Mouse (Mus musculus) thymus, postnatal 25 days (tissue): ENCODE data around the gene Chic2.

Source experiments
- DNase-seq: peaks from one replicate; pipeline ENCODE4 v3.0.0; 2022

Gene Chic2

DNA sequence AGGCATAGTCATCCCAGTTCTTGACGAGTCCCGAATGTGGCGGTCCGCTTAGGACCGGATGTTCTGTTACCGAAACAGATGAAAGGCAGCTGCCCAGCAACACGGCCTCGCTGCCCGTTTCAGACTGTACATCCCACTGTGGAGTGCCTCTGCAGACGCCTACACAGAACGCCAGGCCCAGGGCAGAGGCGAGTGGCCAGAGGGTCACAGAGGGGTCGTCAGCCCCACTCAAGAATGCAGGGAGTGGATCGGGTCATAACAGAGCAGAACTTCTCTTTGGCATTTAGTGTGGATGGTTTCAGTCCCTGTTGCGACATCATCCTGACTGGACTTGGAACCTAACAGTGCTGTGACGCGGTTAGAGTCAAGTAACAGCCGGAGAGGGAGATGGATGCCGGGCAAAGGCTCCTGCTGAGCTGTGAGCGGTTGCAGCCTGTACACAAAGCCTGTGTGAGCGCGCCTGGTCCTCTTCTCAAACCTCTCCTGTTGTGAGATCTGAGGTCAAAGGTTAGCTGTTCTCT is 70.5 kb downstream of the Chic2 start:
- DNase-seq: no peak

DNA sequence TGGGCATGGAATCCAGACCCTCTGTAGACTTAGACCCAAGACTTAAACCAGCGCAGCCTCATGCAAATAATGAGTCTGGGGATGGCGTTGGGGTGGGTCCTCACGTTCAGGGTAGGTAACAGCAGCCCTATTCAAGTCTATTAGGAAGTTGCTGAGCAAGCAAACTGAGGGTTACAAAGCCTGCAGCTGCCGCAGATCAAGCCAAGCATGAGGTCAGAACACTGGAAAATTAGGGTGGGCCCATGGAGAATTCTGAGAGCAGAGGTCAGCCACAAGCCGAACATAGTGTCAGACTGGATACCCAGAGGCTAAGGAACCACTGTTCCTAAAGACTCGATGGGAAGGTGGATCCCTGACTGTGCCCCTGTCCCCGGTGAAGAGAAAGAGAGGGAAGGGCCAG is 73.2 kb downstream of the Chic2 start:
- no peak for DNase-seq

- DNase-seq: no peak
These were observed 75.2 kb downstream of the Chic2 start for GRCm38 (mm10) chr5:74969341-74969740.

- DNase-seq: no peak
These were observed 76.7 kb downstream of the Chic2 start for GRCm38 (mm10) chr5:74967882-74968281.

GRCm38 (mm10) chr5:74966891-74967290 is 77.7 kb downstream of the Chic2 start:
- no peak for DNase-seq

DNA sequence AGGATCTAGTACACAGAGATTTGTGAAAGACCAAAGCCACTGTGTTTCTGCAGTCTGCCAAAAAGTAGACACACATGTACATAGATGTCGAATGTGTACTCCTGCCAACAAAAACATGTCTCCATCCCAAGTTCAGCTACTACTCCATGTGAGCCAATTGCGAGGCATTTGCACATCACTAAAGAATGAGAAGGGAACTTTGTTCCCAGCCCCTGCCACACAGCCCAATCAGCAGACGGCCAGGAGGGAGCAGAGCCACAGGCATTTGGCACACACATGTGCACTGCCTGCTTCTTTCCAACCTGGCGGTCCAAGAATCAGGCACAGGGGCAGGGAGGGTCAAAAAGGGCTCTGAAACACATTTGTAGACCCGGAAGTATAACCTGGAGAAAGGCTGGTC is 81.8 kb downstream of the Chic2 start:
- no peak for DNase-seq

- peak; percentile 23 for DNase-seq
These were observed 83.6 kb downstream of the Chic2 start for GRCm38 (mm10) chr5:74960840-74961543.

GRCm38 (mm10) chr5:74960306-74960705 is 84.3 kb downstream of the Chic2 start:
- DNase-seq: no peak

DNA sequence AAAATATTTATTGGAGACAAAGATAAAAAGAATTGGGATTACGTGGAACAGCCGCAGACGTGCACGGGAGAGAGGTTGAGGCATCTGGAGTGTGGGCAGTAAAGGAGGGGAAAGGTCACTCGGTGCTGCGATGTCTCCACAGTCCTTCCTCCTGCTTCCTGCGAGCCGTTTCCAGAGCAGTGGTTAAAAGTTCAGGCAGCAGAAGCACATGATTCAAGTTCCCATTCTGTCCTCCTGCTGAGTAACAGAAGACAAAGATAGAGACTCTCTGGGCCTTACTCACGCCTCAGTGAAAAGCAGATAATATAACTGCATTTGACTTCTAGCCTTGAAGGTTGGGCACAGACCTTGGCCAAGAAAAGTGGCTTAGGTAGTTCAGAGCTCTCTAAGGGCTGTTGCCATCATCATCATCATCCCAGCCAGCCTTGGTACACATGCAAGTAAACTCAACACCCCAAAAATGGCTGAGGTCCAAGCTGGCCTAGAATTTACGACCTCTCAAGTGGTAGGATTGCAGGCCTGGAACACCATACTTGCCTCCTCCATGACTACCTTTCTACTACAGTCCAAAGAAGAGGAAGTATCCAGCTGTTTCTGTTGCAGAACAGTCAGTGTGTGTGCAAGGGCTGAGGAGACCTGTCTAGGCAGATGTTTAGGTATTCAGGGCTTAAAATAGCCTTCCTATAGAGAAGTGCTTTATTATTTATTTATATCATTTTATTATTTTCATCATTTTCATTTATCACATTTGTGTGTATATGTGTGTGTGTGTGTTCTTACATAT is 87.1 kb downstream of the Chic2 start:
- DNase-seq: no peak

DNA sequence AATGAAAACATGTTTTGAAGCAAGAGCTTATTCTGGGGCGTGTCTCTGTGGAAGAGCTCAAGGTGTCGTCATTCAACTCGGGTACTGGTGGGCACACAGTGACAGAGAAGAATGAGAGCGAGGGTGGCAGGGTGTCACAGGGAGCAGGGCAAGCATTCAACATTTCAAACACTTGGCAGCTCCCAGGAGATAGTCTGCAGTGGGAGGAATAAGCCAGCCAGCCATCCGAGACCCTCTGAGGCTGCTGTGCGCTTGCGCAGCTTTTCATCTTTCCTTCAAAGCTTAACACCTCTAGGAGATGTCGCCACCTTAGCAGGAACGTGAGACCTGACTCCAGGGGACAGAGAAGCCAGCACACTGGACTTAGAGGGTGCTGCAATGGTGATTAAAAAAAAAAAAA is 88.2 kb downstream of the Chic2 start:
- DNase-seq: no peak

DNA sequence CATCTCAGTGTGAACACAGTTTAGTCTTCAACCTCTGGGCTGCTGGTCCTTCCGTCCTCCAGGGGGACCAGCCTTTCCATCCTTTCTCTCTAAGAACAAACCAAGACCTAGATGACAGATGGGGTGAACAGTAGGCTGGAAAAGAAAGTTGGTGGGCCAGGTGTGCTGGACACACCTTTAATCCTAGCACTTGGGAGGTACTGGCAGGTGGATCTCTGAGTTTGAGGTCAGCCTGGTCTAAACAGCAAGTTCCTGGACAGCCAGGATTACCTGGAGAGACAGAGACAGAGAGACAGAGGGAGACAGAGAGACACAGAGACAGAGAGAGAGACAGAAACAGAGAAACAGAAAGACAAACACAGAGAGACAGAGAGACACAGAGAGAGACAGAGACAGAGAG is 89.0 kb downstream of the Chic2 start:
- no peak for DNase-seq

DNA sequence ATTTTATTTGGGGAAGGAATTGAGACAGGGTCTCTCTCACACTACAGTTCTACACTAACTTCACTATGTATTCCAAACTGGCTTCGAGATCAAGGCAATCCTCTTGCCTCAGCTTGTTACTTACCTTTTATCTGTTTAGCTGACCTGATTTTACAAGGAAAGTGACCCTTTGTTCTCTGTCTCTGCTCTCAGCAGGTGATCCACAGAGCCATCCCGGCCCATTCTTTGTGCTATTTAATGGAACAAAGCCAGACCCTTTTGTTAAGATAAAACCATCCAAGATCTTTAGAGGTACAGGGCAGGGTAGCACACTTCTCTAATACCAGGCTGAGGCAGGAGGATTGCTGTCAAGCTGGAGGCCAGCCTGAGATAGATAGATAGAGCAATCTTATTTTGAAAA is 91.6 kb downstream of the Chic2 start:
- DNase-seq: no peak

DNA sequence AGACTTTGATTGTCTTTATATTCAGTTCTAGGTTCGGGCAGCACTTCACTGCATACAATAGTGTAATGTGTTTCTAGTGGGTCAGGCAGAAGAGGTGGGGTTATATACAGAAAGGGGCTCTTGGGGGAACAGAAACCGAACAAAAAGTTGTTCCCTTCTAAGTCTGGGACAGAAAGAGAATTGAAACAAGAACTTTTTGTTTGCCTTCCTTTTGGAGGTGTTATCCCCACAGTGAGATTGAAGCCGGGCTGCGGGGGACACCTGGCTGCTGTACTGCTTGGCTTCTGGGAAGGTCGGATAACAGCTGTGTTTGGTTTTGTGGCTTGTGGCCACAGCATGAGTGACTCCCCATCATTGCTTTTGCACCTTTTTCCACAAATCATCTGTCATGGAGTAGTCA is 93.2 kb downstream of the Chic2 start:
- no peak for DNase-seq

- no peak for DNase-seq
These were observed 95.3 kb downstream of the Chic2 start for GRCm38 (mm10) chr5:74949298-74949697.

DNA sequence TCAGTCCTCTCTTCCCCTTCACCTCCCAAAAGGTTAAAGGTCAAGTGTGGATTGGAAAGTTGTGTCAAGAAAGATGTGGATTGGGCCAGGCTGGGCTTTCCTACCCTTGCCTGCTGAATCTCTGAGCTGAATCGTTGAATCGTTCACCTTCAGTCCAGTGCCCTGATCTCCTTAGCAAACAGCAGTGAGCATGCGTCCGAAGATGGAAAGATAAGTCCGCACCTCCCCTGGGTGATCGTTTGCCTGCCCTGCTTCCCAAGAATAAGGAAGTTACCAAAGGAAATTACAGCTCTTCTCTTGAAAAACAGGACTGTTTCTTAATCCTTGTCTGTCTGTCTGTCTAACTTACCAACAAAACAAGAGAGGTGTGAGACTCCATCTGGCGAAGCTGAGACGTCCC is 96.1 kb downstream of the Chic2 start:
- DNase-seq: no peak
